Mouse (Mus musculus): ENCODE measurements around the gene Chrng.

Gene Chrng

GRCm38 (mm10) chr1:87252040-87252609 is 47.7 kb downstream of the Chrng start:
- no peak for DNase-seq (ENCODE audit: low read depth, low spot score)

DNA sequence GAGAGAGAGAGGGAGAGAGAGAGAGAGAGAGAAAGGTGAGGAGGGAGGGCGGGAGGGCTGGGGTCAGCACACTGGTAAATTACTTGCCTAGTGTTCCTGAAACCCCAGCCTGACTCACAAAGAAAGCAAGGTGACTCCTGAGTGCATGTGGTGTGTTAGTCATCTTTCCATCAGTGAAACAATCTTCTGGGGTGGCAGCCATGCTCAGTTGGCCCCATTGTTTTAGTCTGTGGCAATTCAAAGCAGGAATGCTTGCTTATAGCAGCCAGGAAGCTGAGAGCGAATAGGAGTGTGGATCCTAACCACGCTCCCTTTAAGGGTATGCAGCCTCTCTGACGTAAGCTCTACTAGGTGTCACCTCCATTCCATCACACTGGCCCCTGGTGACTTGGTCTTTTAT is 50.7 kb downstream of the Chrng start:
- DNase-seq (ENCODE audit: low read depth, low spot score), result no peak

GRCm38 (mm10) chr1:87257691-87258090 is 53.2 kb downstream of the Chrng start:
- DNase-seq (ENCODE audit: low read depth, low spot score), result no peak

DNA sequence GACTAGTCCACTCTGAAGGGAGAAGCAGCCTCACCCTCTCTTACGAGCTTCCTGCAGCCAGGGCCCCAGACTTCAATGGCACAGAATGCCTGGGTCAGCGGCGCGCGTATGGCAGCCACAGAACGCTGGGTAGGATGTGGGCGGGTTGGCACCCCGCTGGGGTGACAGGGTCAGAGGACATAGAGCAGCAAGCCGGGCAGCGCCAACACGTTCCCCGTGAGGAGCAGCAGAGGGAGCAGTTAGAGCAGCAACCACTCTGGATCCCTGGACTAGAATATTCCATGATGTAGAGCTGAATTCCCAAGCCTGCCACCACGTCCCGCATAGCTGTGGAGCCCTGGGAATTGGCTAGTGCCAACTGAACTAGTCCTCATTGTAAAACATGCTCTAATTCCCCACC is 54.0 kb downstream of the Chrng start:
- DNase-seq (ENCODE audit: low read depth, low spot score), result no peak

DNA sequence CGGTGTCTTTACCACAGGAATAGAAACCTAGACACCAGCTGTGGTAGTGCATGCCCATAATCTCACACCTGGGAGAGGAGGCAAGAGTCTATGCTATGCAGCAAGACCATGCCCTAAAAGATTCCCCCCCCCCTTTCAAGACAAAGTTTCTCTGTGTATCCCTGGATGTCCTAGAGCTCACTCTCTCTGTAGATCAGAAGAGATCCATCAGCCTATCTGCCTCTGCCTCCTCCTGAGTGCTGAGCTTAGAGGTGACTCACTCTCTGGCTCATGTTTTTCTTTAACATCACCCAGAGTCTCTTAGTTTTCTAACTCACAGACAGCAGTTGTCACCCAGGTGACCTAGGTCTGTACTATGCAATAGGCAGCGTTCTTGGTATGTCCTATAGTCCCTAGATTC is 54.9 kb downstream of the Chrng start:
- no peak for DNase-seq (ENCODE audit: low read depth, low spot score)
